Mouse (Mus musculus): ENCODE measurements around the gene Wdr74.

The Wdr74 gene

DNA sequence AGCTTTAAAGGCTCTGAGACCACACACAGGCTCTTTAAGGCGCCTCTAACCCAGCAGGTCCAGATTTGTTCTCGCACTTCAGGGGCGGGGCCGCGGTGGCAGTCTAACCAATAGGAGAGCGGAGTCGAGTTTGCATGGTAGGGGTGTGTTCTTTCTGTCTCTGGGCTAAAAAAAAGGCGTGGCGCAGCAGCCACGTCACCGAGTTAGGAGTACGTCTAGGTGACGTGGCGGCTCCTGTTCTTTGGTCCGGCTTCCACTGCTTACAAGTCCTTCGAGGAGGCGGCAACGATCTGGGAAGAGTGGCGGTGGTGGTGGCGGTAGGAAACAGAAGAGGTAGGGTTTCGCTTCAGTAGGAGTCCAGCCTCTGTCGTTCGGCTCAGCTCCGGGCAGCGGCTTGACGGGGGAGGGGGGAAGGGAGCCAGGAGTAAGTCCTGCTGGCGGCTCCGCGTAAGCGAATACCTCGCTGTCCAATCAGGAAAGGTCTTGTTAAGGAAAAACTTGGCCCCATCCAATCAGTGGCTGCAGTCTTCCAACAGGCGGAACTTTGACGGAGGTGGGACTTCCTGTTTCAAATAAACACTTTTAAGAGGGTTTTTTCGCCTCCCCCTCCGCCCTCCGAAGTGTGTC is 5.7 kb downstream of the Wdr74 start, which contains the start of gene Stx5a:
Gene Stx5a (plus strand): TSS at position 171 of the 627 bp plus-strand sequence.
- DNase-seq (ENCODE audit: low spot score in 2 of 2) = peak; percentile 93 to 97

DNA sequence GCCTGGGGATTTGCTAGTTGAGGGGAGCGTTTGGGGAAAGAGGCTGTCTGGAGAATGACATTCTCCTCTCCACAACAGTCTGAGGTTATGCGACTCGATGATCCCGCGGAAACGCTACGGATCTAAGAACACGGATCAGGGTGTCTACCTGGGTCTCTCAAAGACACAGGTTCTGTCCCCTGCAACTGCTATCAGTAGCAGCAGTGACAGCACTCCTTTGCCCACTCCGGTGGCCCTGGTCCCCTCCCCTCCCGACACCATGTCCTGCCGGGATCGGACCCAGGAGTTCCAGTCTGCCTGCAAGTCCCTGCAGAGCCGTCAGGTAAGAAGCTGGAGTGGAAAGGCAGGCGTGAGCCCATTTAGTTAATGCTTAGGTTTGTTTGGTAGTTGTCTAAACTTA is 6.5 kb downstream of the Wdr74 start:
- no peak for DNase-seq (ENCODE audit: low spot score in 2 of 2)

DNA sequence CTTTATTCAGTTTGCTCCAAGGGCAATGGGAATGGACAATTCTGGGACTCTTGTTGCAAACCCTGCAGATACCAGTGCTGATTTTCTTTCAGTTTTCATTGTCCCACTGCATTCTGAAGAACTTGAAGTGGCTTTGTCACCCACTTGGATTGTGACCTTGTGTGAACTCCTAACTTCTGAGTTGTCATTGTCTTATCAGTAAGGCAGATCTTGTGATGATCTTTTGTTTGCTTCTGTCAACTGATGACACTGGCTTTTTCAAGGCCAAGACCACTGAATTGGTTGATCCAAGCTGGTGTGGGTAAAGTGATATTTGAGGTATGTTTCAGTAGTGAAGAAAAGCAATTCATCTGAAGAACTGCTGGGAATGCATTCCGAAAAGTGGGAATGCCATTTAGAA is 9.8 kb downstream of the Wdr74 start:
- DNase-seq (ENCODE audit: low spot score in 2 of 2) = no peak

DNA sequence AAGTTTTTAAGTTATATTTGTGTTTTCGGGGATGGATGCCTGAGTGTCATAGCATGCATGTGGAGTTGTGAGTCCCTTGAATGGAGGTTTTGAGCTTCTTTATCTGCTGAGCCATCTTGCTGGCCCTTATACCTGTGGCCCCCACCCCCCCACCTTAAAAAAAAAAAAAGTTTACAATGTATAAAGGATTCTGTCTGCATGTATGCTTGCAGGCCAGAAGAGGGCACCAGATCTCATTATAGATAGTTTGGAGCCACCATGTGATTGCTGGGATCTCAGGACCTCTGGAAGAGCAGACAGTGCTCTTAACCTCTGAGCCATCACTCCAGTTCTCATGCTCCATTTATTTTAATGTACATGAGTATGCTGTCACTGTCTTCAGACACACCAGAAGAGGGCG is 11.7 kb downstream of the Wdr74 start:
- DNase-seq (ENCODE audit: low spot score in 2 of 2) = no peak

DNA sequence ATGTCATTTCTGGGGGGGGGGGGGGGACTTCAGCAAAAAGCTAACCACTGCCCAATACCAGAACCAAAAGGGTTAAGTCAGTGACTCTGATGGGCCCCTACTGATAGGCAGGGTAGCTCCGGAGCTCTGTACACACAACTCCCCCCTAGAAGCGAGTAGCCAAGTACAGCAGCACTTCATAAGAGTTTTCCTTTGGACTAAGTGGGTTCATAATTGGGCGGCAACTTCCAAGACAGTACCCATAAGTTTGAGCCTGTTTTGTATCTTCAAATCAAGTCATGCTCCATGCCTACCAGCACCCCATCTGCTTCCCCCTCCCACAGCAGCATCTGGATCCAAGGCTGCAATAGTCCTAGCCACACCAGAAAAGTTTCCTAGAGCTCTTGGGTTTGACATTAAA is 20.0 kb downstream of the Wdr74 start:
- no peak for DNase-seq (ENCODE audit: low spot score in 2 of 2)

DNA sequence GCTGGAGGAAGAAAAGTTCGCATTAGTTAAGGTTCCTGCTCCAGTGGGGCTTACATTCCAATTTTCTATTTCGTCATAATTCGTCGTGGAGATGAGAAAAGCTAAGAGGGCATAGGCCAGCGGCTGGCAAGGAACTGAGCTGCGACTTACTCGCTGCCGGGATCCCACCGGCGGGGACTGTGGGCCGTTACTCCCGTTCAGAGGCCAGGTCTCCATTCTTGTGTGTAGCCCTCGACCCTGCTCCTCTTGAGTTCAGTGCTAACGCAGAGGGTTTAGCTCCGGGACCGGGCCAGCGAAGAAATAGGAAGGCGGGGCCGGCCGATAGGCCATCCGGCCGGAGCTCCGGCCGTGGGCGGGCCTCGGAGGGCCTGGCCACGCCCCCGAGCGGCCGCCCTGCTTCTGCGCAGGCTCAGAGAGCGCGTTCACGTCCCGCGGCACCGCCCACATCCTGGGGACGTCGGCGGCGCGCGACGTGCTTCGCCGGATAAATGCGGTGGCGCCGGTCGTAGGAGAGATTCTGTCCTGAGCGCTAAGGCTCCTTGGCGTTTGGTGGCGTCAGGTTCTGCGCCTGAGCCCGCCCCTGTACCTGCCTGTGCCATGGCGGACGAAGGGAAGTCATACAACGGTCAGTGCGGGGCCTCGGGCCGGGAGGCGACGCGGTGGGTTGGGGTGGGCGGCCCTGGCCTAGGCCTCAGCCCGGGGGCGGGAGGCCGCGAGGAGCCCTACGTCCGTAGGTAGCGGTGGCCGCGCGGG is 21.2 kb downstream of the Wdr74 start, which contains the start of gene Nxf1:
Gene Nxf1 (plus strand): TSS at position 439 of the 753 bp plus-strand sequence.
- DNase-seq (ENCODE audit: low spot score in 2 of 2) = peak; percentile 73 to 91

DNA sequence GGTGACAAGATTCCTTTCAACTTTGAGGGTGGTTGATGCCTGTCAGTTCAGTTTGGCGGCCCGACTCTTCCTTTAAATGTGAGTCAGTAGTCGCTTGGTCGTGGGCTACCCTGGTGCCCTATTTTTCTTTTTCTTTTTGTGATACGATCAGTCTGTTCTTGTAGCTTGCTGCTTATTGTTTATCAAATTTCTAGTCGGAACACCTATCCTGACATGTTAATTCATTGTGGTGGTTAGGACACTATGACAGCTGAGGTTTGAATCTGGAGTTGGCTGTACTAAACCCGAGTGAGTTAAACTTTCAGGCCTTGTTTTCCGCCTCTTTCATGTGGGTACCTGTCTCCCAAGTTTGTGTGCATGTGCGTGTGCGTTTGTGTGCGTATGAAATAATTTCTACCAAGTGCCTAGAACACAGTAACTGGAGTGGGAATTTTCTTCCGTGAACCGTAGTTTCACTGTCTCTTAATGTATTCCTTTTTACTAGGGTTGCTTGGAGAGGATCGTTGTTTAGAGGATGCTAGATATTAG is 21.9 kb downstream of the Wdr74 start:
- no peak for DNase-seq (ENCODE audit: low spot score in 2 of 2)

DNA sequence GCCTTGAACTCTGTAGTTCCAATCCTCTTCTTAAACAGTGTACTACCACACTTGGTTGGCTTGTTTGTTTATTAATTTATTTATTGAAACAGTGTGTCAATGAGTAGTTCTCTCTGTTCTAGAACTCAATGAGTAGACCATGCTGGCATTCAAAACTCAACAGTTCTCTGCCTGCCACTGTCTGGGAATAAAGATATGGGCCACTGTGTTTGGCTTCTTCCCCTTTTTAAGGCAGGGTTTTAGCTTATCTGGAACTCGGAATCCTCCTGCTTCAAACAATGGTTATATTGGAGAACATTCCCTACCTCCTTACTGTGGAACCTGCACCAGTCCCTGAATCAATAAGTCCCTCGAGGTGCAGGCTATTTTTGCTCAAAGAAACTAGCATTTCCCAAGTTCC is 23.3 kb downstream of the Wdr74 start:
- DNase-seq (ENCODE audit: low spot score in 2 of 2) = no peak

DNA sequence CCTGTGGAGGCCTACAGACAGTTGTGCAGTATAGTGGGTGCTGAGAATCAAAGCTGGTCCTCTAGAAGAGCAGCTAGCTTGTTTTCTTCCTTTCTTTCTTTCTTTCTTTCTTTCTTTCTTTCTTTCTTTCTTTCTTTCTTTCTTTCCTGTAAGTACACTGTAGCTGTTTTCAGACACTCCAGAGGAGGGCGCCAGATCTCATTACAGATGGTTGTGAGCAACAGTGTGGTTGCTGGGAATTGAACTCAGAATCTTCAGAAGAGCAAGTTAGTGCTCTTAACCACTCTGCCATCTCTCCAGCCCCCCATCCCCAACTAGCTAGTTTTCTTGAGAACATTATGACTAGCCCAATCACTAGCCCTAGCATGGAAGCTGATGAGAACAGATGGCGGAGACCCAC is 25.1 kb downstream of the Wdr74 start:
- DNase-seq (ENCODE audit: low spot score in 2 of 2) = no peak

DNA sequence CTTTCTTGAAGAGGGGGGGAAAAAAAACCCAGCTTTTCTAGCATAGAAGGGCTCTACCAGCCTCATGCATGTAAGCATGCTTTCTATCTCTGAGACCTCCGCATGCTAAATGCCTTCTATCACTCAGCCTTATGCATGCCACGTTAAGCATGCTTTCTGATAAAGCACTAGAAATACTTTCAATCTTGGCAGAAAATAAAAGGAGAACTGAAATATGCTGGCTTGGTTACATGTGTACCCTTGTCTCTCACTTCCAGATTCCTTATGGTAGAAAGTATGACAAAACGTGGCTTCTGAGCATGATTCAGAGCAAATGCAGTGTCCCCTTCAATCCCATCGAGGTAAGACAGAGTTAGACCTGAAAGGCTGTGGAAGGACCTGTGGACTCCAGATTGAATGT is 27.6 kb downstream of the Wdr74 start:
- DNase-seq (ENCODE audit: low spot score in 2 of 2) = no peak

DNA sequence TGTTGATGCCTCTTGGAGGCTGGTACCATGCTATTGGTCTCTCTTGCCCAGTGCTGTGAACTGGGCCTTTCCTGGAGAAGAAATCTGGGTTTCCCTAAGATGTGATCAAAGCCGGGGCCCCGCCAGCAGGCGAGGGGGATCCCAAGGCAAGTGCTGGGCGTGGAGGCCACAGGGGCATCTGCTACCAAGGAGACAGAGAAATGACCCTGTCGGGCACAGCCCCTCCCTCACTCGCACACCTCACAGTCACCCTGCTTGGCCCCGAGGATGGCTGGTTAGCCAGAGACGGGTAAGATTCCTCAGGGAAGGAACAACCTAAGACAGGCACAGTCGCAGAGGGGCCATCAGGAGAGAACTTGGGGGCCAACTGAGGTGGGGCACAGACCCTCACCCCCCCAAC is 29.9 kb downstream of the Wdr74 start:
- no peak for DNase-seq (ENCODE audit: low spot score in 2 of 2)

DNA sequence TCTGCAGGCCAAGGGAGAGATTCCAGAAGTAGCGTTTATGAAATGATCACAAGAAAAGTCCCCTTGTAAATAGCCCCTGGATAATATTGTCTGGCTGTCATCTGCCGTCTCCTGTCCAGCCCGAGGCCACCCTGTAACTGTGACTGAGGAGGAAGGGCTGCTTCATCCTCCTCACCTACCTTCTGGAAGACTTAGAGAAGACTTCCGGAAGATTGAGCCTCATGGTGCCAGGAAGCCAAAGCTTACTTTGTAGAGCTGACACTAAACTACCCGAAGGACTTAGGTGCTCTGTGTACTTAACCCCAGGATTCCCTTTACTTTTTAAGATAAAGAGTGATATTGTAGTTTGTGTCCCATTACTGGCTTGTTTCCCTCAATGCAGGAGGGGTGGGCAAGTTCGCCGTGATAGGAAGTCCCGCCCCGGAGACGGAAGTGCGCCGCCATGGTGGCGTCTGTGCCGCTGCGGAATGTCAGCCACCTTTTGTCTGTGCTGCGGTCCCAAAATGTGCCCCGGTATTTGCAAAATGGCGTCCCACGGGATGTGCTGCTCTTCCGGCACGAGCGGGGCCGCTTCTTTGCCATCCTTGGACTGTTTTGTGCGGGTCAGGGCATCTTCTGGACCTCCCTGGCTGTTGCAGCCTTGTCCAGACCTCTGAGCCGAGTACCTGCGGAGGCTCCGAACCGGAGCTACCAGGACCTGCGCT is 35.1 kb downstream of the Wdr74 start, which contains the start of gene Tmem223:
Gene Tmem223 (plus strand): TSS at position 430 of the 704 bp plus-strand sequence.
- DNase-seq (ENCODE audit: low spot score in 2 of 2) = peak in 1 of 2 experiments; percentile 77

DNA sequence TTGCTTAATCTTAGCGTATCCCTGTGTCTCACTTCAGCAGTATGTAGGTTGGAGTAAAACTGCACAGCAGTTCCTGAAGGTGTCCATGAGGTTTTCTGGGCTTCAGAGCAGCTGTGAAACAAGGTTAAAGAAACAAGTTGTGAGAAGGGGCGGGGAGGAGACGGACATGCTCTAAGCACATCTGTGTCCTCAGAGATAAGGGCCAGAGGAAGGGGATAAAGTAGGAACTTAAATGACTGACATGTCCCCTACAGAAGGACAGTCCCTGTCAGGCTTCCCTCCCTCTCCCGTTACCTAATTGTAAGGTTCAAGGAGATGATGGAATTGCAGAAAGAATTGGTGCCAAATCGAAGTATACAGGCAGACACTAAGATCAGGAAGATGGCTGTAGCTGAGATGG is 37.4 kb downstream of the Wdr74 start:
- DNase-seq (ENCODE audit: low spot score in 2 of 2) = no peak

DNA sequence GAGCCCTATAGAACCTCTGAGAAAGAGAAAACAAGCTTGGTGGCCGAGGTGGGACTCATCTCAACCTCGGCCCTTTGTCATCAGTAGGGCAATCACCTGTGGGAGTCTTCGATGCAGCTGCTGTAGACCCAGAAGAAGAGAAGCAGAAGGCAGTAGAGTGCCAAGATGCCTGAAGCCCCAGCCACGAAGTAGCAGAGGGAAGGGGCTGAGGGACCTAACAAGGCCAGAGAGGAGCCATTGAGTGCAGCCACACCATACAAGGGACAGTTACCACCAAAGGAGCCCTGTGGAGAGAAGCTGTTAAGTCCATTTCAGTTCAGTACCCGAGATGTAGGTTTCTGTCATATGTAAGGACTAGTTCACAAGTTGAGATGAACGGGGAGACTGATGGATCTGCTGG is 37.8 kb downstream of the Wdr74 start:
- DNase-seq (ENCODE audit: low spot score in 2 of 2) = no peak

DNA sequence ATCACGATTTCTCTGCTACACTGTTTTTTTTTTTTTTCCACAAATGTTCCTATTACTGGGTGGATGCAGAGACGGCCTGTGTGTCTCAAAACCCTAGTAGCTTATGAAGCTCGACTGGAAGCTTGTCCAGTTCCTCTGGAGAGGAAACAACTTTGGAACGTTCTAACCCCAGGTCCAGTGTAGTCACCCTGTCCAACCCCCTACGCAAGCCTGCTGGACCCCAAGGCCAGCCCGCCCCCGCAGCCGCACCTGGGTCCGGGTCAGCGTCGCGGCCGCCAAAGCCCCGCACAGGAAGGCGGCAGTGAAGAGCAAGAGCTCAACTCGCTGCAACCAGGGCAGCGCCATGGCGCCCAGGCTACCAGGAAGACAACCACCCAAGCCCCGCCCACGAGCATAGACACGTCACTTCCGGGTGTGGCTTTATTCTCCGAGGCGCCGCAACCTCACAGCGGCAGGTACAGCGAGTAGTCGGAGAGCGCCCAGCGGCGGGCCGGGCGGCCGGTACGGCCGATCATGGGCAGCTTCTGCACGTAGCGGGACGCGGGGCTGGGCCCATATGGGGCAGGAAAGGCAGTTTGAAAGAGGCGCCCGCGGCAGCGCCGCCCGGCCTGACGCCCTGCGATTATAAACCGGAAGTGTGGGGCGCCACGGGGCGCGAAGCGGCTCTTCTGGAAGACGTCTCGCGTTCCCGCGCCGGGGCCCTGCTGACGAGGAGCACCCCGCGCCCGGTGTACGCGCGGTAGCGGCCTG is 38.6 kb downstream of the Wdr74 start, which contains the start of gene Tmem179b:
Gene Tmem179b (minus strand): TSS at position 382 of the 750 bp plus-strand sequence.
- peak; percentile 86 to 96 for DNase-seq (ENCODE audit: low spot score in 2 of 2)

DNA sequence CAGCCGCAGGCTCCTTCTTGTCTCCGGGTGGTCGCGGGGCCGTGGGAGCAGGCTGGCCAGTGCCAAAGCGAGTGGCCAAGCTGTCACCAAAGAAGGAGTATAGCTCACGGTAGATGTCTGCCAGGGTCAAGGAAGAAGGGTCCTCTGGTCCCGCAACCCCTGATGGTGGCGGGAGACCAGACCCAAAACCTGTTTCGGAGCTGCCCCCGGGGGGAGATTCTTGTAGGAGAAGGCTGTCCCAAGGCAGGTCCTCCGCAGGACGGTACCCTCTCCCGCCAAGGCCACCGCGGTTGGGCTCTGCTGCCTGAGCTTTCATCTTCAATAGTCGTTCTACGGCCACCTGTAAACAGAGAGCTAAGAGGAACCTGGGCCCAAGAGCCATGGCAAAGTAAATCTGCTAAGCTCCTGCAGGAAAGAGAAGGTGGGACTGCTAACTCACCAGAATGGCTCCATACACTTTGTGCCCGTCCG is 39.4 kb downstream of the Wdr74 start:
- no peak for DNase-seq (ENCODE audit: low spot score in 2 of 2)

DNA sequence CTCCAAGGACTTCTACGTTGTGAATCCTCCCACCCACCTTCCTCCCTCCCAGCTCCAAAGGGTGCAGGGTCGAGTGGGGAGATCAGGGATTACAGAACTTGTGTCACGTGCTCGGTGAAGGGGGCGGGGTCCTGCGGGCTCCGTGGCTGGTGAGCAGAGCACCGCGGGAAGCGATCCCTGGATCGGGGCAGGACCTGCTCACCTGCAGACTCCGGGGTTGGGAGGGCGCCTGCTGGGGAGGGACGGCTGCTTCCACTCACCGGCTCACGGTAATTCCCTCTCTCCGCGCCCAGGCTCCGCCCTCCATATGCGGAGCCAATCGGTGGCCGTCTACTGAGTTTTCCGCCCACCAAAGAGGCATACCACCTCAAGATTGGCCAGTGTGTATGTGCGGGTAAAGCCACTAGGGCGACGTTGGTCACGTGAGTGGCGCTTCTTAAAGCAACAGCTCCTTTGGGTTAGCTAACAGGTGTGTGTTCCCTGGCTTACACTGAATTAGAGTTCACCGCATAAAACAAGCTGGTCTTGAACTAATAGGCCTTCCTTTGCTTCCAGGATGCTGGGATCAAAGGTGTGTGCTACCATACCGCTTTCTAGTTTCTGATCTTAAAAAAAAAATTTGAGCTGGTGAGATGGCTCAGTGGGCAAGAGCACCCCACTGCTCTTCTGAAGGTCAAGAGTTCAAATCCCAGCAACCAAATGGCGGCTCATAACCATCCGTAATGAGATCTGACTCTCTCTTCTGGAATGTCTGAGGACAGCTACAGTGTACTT is 50.6 kb downstream of the Wdr74 start, which contains the start of gene Taf6l:
Gene Taf6l (minus strand): TSS at position 410 of the 774 bp plus-strand sequence.
- peak; percentile 91 to 96 for DNase-seq (ENCODE audit: low spot score in 2 of 2)

DNA sequence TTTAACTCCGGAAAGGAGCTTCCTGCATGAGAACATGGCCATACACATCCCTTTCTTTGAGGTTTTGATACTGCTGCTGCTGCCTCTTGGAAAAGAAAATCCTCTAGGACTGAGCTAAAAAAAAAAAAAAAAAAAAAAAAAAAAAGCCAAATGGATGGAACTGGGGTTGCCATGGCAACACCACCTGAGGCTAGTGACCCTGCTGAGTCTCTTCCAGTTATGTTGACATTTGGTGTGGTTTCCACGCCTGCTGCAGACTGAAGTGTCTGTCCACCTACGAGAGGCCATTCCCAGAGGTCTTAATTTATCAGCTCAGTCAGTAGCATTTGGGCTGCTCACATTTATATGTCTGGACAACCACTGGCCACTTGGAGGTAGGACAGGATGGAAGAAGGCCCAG is 52.9 kb downstream of the Wdr74 start:
- no peak for DNase-seq (ENCODE audit: low spot score in 2 of 2)

DNA sequence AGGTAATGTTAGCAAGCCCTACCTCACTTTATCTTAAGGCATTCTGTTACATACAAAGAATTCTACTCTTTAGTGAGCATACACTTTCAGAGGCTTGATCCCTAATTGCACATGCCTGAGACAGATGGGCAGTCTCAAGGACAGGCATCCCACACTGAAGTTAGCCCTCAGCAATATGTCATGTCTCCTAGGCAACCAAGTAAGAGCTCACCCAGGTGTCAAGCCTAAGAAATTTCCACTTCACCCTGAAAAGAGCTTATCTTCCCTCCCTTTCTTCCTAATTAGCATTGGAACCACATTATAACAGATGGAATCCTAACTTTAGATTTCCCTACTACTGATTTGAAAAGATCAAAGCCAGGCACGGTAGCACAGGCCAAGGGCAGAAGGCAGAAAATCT is 53.5 kb downstream of the Wdr74 start:
- DNase-seq (ENCODE audit: low spot score in 2 of 2) = peak in 1 of 2 experiments; percentile 52

DNA sequence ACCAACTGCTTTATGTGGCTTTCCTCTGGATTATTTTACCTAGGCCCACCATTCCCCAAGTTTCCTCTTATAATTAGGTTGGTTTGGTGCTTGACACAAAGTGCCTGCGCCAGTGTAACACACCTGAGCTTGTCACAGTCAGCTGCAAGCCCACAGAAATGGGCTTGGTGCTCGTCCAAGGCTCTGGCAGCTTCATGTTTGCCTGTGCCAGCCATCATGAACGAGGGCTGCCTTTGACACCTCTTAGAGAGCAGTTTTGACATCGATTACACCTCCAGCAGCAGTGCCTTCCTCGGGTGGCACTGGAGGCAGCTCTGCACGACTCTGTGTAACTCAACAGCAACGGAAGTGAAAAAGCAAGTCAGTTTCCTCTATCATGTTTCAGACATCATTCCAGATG is 54.5 kb downstream of the Wdr74 start:
- no peak for DNase-seq (ENCODE audit: low spot score in 2 of 2)

Data from left cerebral cortex, adult 9 months (tissue).